Mouse (Mus musculus): ENCODE measurements around the gene Tgfb1.

DNA sequence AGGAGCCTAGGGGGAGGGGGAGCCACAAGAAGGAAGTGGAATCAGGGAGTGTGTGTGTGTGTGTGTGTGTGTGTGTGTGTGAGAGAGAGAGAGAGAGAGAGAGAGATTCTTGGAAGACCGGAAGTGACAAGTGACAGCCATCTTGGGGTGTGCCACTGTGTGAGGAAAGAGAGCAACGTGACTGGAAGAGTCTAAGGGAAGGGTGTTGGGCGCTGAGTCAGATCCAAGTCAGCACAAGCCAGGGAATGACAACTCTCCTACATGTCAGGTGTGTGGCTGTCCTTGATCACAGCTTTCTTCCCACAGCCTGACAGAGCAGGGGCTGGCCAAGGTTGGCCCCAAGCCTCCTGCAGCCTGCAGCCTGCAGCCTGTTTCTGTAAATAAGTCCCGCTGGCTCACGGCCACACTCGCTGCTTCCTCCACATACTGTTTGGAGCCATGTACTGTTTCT, 19.0 kb downstream of the Tgfb1 start:
- TF ChIP-seq CTCF (IDR thresholded peaks at IDR 0.05; ENCODE audit: extremely low read depth, insufficient read depth, insufficient read length, insufficient replicate concordance) = no peak
- no peak for TF ChIP-seq POLR2A (IDR thresholded peaks at IDR 0.05; ENCODE audit: low read depth, low read length)

All from spleen, adult 2 months (tissue).